Mouse (Mus musculus): ENCODE results near the gene Ptpdc1. TPM values are rescaled to one million over a fixed set of nuclear protein-coding genes. Genes with fewer than 3 reads are reported as not detected.

Gene Ptpdc1
- polyA plus RNA-seq, 1 experiment from 2014 or later: 15.6 TPM

DNA sequence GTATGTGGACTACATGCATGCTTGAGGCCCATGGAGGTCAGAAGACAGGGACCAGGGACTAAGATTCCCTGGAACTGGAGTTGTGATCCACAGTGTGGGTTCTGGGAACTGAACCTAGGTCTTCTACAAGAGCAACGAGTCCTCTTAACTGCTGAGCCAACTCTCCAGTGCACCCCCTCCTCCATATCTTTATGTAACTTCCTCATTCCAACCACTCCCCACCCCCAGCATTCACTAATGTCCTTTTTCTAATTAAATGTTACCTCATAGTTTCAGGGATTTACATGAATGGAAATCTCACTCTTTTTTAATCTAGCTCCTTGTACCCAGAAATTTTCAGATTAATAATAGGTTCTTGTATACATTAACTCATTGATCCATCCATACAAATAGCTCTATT, 69.5 kb downstream of the Ptpdc1 start:
- no peaks in the 10 kb centered on the region for H3K36me3 ChIP-seq (ENCODE audit: control insufficient read depth, insufficient read depth, low read length)
- DNase-seq (ENCODE audit: low spot score): no peak
- WGBS: 73% methylated on average over 1 of the region's 1 CpGs

DNA sequence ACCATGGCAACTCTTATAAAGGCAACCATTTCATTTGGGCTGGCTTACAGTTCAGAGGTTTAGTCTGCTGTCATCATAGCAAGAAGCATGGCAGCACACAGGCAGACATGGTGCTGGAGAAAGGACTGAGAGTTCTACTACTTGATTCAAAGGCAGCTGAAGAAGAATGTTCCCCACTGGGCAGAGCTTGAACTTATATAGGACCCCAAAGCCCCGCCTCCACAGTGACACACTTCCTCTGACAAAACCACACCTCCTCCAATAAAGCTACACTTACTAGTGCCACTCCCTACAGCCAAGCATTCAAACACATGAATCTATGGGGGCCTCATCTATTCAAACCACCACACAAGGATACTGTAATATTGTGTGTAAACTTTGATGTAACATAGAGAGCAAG, 70.9 kb downstream of the Ptpdc1 start:
- no peak for DNase-seq (ENCODE audit: low spot score)
- H3K36me3 ChIP-seq (ENCODE audit: control insufficient read depth, insufficient read depth, low read length): no peaks in the 10 kb centered on the region
- ATAC-seq (ENCODE audit: low read depth): no peak
- no peaks in the 10 kb centered on the region for H3K9me3 ChIP-seq (ENCODE audit: control insufficient read depth, low read length)
- no peak overlapping the region for H3K4me3 ChIP-seq (ENCODE audit: low read depth, low read length)
- H3K9ac ChIP-seq (ENCODE audit: low read depth, low read length): no peak overlapping the region
- no peak overlapping the region for H3K4me2 ChIP-seq (ENCODE audit: low read depth, low read length)
- H3K27ac ChIP-seq (replicated peaks; ENCODE audit: low read depth, low read length): no peak overlapping the region
- 72% methylated on average over 1 of the region's 1 CpGs for WGBS
- H3K27me3 ChIP-seq (replicated peaks; ENCODE audit: control insufficient read depth, insufficient read depth, low read length): no peaks in the 10 kb centered on the region
- peaks cover 10% of the 10 kb centered on the region; the same call in 1 of the 2 replicates for H3K4me1 ChIP-seq (ENCODE audit: control insufficient read depth, insufficient read depth, low read length)

More for the DNA sequence above, 69.5 kb downstream of the Ptpdc1 start:
- ATAC-seq (ENCODE audit: low read depth): no peak
- no peak overlapping the region for H3K4me2 ChIP-seq (ENCODE audit: low read depth, low read length)
- H3K4me3 ChIP-seq (ENCODE audit: low read depth, low read length): no peak overlapping the region
- H3K9me3 ChIP-seq (ENCODE audit: control insufficient read depth, low read length): no peaks in the 10 kb centered on the region
- no peaks in the 10 kb centered on the region for H3K27me3 ChIP-seq (replicated peaks; ENCODE audit: control insufficient read depth, insufficient read depth, low read length)
- peaks cover 10% of the 10 kb centered on the region; the same call in 1 of the 2 replicates for H3K4me1 ChIP-seq (ENCODE audit: control insufficient read depth, insufficient read depth, low read length)
- no peak overlapping the region for H3K9ac ChIP-seq (ENCODE audit: low read depth, low read length)
- H3K27ac ChIP-seq (replicated peaks; ENCODE audit: low read depth, low read length): no peak overlapping the region

DNA sequence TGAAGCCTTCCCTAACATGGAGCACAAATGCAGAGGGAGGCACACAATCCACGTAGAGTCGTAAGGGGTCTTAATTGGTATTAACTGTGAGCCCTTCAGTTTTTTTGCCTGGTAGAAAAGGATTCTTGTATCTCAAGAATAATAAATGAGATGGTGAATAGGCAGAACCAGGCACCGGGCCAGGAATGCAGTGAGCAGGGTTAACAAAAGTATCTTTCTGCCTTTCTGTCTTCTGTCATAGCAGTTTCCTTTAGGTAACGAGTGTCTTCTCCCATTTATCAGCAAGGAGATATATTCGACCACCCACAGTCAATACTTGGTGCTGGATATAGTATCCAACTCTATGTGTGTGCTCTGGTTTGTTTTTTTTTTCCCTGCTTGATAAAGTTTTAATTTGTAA, 72.0 kb downstream of the Ptpdc1 start:
- Histone ChIP-seq H3K9ac (ENCODE audit: low read depth, low read length) (no peak overlapping the region), H3K27ac (replicated peaks; ENCODE audit: low read depth, low read length) (no peak overlapping the region; the same call in 1 of the 2 replicates), H3K4me2 (ENCODE audit: low read depth, low read length) (no peak overlapping the region), H3K4me3 (ENCODE audit: low read depth, low read length) (no peak overlapping the region), H3K9me3 (ENCODE audit: control insufficient read depth, low read length) (no peaks in the 10 kb centered on the region), H3K36me3 (ENCODE audit: control insufficient read depth, insufficient read depth, low read length) (no peaks in the 10 kb centered on the region), H3K27me3 (replicated peaks; ENCODE audit: control insufficient read depth, insufficient read depth, low read length) (no peaks in the 10 kb centered on the region), H3K4me1 (ENCODE audit: control insufficient read depth, insufficient read depth, low read length) (peaks cover 10% of the 10 kb centered on the region; the same call in 1 of the 2 replicates)
- DNase-seq (ENCODE audit: low spot score): peak; percentile 48
- no peak for ATAC-seq (ENCODE audit: low read depth)
- 59% methylated on average over 5 of the region's 5 CpGs for WGBS

DNA sequence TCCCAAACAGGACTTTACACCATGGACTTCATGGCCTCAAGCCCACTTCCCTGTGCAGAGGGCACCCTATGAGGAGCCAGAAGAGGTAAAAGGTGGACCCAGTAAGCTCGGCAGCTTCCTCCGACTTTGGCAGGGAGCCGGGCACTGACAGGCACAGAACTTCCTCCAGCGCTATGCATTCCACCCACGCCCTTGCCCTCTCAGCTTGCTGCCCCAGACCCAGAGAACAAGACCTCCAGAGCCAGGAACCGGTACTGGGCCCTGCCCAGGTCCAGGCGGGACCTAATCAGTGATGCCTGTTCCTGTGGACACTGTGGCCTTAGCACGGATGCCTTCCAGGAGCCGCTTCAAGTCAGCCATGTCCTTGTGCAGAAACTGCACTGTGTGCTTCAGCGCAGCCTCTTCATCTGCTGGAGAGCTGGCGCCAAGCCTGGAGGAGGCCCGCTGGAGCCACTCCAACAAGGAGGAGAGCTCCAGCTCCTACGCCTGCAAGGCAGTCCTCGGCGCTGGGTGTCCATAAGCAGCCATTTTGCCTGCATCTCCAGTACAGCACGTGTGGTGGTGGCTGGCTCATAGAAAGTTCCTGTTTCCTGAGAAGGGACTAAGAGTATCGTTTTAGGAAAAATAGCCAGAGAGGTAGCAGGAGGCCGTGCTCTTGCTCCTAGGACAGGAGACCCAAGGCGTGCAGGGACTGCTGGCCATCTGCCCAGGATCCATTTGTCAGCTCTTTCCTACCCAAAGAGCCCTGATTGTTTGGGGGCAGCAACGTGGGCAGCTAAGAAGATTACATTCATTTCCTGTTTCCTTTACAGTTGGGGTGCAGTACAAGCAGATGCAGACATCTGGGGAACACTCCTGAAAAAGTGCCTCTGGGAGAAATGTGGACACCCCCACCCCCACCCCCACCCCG, 73.0 kb downstream of the Ptpdc1 start:
- Histone ChIP-seq H3K4me3 (ENCODE audit: low read depth, low read length) (0 out of 2 replicates have a peak overlapping the region, but pooled peaks have one; percentile 0), H3K9me3 (ENCODE audit: control insufficient read depth, low read length) (no peaks in the 10 kb centered on the region), H3K36me3 (ENCODE audit: control insufficient read depth, insufficient read depth, low read length) (no peaks in the 10 kb centered on the region), H3K27ac (replicated peaks; ENCODE audit: low read depth, low read length) (peak overlapping the region; percentile 87), H3K27me3 (replicated peaks; ENCODE audit: control insufficient read depth, insufficient read depth, low read length) (no peaks in the 10 kb centered on the region), H3K4me2 (ENCODE audit: low read depth, low read length) (peak overlapping the region; percentile 40), H3K4me1 (ENCODE audit: control insufficient read depth, insufficient read depth, low read length) (peaks cover 10% of the 10 kb centered on the region; the same call in 1 of the 2 replicates), H3K9ac (ENCODE audit: low read depth, low read length) (peak overlapping the region; percentile 3; the same call in 1 of the 2 replicates)
- WGBS: 41% methylated on average over 14 of the region's 21 CpGs
- peak; percentile 95 for DNase-seq (ENCODE audit: low spot score)
- ATAC-seq (ENCODE audit: low read depth): peak; percentile 93

DNA sequence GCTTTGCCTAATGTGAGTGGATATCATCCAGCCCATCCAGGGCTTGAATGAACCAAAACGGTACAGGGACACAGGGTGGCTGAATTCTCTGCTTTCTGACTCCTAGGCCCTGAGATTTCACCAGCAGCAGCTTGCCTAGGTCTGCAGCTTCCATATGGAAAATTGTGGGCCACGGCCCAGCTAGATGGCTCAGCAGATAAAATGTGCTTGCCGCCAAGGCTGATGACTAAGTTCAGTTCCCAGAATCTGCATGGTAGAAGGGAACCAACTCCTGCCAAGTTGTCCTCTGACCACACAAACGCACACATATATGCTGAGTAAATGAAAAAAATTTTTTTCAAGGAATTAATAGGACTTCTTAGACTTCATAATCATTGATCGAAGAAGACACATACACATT, 77.2 kb downstream of the Ptpdc1 start:
- no peak for DNase-seq (ENCODE audit: low spot score)
- 88% methylated on average over 5 of the region's 5 CpGs for WGBS
- Histone ChIP-seq H3K36me3 (ENCODE audit: control insufficient read depth, insufficient read depth, low read length) (no peaks in the 10 kb centered on the region), H3K4me3 (ENCODE audit: low read depth, low read length) (no peak overlapping the region), H3K27ac (replicated peaks; ENCODE audit: low read depth, low read length) (no peak overlapping the region), H3K9ac (ENCODE audit: low read depth, low read length) (no peak overlapping the region), H3K4me2 (ENCODE audit: low read depth, low read length) (no peak overlapping the region), H3K27me3 (replicated peaks; ENCODE audit: control insufficient read depth, insufficient read depth, low read length) (no peaks in the 10 kb centered on the region), H3K4me1 (ENCODE audit: control insufficient read depth, insufficient read depth, low read length) (peaks cover 26% of the 10 kb centered on the region), H3K9me3 (ENCODE audit: control insufficient read depth, low read length) (no peaks in the 10 kb centered on the region)
- ATAC-seq (ENCODE audit: low read depth): no peak

DNA sequence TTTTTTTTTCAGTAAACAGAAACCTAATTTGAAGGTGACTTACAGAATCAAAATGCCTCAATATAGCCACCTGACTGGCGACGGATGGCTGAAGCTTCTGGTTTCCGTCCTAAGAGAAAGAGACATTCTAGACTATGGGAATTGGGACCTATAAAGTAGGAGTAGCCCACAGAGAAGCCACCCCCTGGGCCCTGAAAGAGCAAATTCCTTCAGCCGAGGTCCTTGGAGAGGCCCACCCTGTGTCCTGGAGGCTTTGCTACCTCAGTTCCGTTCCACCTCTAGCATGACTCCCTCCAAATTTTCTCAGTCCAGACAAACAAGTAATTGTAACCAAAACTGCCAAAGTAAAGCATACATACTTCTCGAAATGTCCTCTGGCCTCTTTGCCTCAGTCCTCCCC, 77.8 kb downstream of the Ptpdc1 start:
- no peak overlapping the region for H3K4me2 ChIP-seq (ENCODE audit: low read depth, low read length)

DNA sequence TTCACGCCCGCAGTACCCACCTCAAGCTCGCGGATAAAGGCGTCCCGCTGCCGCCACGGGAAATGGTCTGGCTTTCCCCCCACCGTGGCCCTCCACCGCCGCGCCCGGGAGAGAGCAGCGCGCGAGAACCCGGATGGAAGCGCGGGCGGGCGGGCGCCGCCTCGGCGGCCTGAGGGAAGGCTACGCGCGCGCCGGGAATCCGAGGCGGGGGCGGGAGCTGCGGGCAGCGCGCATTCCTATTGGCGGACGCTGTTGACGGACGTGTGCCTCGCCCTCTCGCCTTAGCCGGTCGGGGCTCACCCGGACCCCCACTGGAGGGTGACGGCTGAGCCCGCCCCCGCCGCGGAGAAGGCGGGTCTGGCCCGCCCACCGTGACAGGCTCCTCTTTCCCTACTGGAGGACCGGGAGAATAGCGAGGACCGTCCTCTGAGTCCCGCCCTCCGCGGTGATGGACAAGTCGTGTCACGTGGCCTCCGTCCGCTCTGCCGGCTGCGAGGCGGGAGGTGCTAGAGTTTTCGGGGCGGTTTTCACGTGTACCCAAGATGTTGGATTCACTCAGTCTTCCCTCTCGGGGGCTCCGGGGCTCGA, 79.0 kb downstream of the Ptpdc1 start:
- Histone ChIP-seq H3K4me1 (ENCODE audit: control insufficient read depth, insufficient read depth, low read length) (peaks cover 22% of the 10 kb centered on the region), H3K27me3 (replicated peaks; ENCODE audit: control insufficient read depth, insufficient read depth, low read length) (no peaks in the 10 kb centered on the region), H3K36me3 (ENCODE audit: control insufficient read depth, insufficient read depth, low read length) (no peaks in the 10 kb centered on the region), H3K9ac (ENCODE audit: low read depth, low read length) (peak overlapping the region; percentile 100), H3K4me3 (ENCODE audit: low read depth, low read length) (peak overlapping the region; percentile 94), H3K27ac (replicated peaks; ENCODE audit: low read depth, low read length) (peak overlapping the region; percentile 100), H3K9me3 (ENCODE audit: control insufficient read depth, low read length) (no peaks in the 10 kb centered on the region), H3K4me2 (ENCODE audit: low read depth, low read length) (peak overlapping the region; percentile 53)
- DNase-seq (ENCODE audit: low spot score) (peak; percentile 100), ATAC-seq (ENCODE audit: low read depth) (peak; percentile 98)
- 1% methylated on average over 20 of the region's 72 CpGs for WGBS

More for the DNA sequence above, 77.8 kb downstream of the Ptpdc1 start:
- DNase-seq (ENCODE audit: low spot score) (no peak), ATAC-seq (ENCODE audit: low read depth) (no peak)
- Histone ChIP-seq H3K4me3 (ENCODE audit: low read depth, low read length) (no peak overlapping the region), H3K36me3 (ENCODE audit: control insufficient read depth, insufficient read depth, low read length) (no peaks in the 10 kb centered on the region), H3K27ac (replicated peaks; ENCODE audit: low read depth, low read length) (no peak overlapping the region), H3K4me1 (ENCODE audit: control insufficient read depth, insufficient read depth, low read length) (peaks cover 26% of the 10 kb centered on the region), H3K9ac (ENCODE audit: low read depth, low read length) (no peak overlapping the region), H3K27me3 (replicated peaks; ENCODE audit: control insufficient read depth, insufficient read depth, low read length) (no peaks in the 10 kb centered on the region), H3K9me3 (ENCODE audit: control insufficient read depth, low read length) (no peaks in the 10 kb centered on the region)
- WGBS: 94% methylated on average over 6 of the region's 6 CpGs

DNA sequence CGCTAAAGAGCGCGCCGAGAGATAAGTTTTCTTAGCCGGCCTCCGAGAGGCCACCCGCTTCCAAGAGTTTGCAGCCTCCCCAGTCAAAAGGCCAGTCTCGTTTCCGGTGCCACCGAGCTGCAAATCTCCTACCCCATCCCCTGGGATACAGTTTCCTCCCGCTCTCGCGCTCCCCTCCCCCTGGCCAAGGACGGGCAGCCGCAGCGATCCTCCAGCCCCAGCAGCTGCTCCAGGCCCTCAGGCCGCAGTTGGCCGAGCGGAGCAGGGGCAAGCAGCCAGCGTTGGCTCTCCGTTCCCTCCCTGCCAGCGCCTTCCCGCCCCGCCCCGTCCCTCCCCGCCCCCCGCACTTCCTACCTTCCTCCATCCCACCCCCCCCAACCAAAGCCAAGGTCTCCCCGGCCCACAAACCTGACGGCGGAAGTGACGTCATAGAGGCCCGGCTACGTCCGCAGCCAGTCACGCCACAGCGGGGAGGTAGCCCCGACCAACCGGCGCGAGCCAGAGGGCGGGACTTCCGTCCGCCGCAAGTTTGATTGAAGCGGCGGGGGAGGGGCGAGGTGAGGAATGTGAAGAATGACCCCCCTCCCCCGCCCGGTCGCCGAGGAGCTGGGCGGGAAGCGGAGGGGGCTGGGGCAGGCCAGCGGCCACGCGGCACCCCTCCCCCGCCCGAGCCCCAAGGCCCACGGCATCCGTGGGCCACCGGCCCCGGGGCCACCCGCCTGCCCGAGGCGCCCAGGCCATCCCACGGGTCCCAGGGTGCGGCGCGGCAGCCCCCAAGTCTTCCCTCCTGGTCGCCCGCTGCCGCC, 79.8 kb downstream of the Ptpdc1 start:
- ATAC-seq (ENCODE audit: low read depth): peak; percentile 88
- H3K4me3 ChIP-seq (ENCODE audit: low read depth, low read length): peak overlapping the region; percentile 94
- DNase-seq (ENCODE audit: low spot score): peak; percentile 99
- peak overlapping the region; percentile 65 for H3K4me2 ChIP-seq (ENCODE audit: low read depth, low read length)
- no peaks in the 10 kb centered on the region for H3K36me3 ChIP-seq (ENCODE audit: control insufficient read depth, insufficient read depth, low read length)
- WGBS: under 1% methylated on average over 35 of the region's 72 CpGs
- H3K9me3 ChIP-seq (ENCODE audit: control insufficient read depth, low read length): no peaks in the 10 kb centered on the region
- H3K27ac ChIP-seq (replicated peaks; ENCODE audit: low read depth, low read length): peak overlapping the region; percentile 100
- peaks cover 28% of the 10 kb centered on the region for H3K4me1 ChIP-seq (ENCODE audit: control insufficient read depth, insufficient read depth, low read length)
- H3K9ac ChIP-seq (ENCODE audit: low read depth, low read length): peak overlapping the region; percentile 100
- H3K27me3 ChIP-seq (replicated peaks; ENCODE audit: control insufficient read depth, insufficient read depth, low read length): no peaks in the 10 kb centered on the region
